Mouse (Mus musculus): ENCODE measurements around the gene Ap3d1. TPM values are rescaled to one million over a fixed set of nuclear protein-coding genes. Genes with fewer than 3 reads are reported as not detected.
A peak's percentile ranks its signal among the peaks of the same experiment; 100 is the strongest.

The Ap3d1 gene
- polyA plus RNA-seq, 1 experiment from 2014 or later, result 112 TPM

DNA sequence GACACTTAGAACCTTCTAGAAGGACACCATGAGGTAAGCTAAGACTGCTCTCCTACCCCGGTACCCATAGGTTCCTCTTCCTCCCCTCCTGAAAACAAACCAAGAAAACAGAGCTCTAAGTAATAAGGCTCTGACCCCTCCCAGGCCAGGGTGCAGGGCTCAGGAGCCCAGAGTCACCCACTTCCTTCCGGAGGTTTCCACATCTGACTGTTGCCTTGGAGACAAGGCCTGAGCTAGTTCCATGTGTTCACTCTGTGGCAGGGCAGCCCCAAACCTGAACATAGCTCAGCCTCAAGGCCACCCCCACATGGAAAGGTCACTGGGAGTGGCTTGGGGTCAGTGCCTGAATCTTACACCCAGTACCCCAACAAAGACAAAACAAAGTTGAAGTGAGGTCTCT, 46.9 kb downstream of the Ap3d1 start:
- ATAC-seq (ENCODE audit: low FRiP score) (no peak), DNase-seq (ENCODE audit: low spot score) (no peak)
- H3K9me3 ChIP-seq (ENCODE audit: control insufficient read depth, low read length), result no peaks in the 10 kb centered on the region
- H3K4me1 ChIP-seq (replicated peaks; ENCODE audit: control insufficient read depth, insufficient read depth, low read length), result peaks cover 8% of the 10 kb centered on the region
- no peak overlapping the region for H3K4me2 ChIP-seq (replicated peaks)
- 84% methylated on average over 2 of the region's 2 CpGs for WGBS
- H3K27me3 ChIP-seq (ENCODE audit: control insufficient read depth, insufficient read depth, low read length), result no peaks in the 10 kb centered on the region
- no peak overlapping the region for H3K27ac ChIP-seq
- H3K9ac ChIP-seq, result no peak overlapping the region
- H3K36me3 ChIP-seq (replicated peaks; ENCODE audit: control insufficient read depth, insufficient read depth), result peaks cover 38% of the 10 kb centered on the region
- no peak overlapping the region for H3K4me3 ChIP-seq (replicated peaks; ENCODE audit: low read length)

DNA sequence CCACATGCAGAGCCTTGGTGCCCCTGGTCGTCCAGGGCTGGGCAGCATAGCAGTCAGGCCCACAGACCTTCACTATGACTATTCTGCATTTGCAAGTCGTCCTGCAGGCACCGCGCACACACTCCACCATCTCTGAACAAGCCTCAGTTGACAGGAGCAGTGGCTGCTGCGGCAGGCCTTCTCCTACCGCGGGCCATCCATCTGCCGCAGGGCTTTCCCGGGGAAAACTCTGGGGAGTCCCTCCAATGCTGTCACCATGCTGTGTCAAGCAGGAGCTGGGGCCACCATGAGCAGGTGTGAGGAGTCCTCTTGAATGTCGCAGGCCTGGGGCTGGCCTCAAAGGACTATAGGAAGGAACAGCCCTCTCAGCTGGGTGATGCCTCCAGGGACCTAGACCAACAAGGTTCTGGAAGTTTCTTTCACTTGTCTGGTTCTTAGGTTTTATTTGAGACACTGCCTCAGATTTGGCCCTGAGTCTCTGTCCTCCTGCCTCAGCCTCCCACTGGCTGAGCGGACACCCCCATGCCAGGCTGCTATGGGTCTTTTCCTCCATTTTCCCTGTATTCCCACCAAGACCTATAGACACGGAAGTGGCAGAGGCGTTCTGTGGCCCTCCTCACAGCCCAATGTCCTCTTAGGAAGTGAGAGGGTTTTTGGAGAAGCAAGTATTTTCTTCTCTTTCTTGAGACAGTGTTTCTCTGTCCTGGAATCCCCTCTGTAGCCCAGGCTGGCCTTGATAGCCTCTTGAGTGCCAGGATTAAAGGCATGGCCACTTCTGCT, 47.7 kb downstream of the Ap3d1 start:
- H3K27ac ChIP-seq, result no peak overlapping the region
- peaks cover 46% of the 10 kb centered on the region for H3K36me3 ChIP-seq (replicated peaks; ENCODE audit: control insufficient read depth, insufficient read depth)
- DNase-seq (ENCODE audit: low spot score) (no peak), ATAC-seq (ENCODE audit: low FRiP score) (no peak)
- no peak overlapping the region for H3K9ac ChIP-seq
- H3K9me3 ChIP-seq (ENCODE audit: control insufficient read depth, low read length), result no peaks in the 10 kb centered on the region
- H3K4me3 ChIP-seq (replicated peaks; ENCODE audit: low read length), result no peak overlapping the region
- no peaks in the 10 kb centered on the region for H3K27me3 ChIP-seq (ENCODE audit: control insufficient read depth, insufficient read depth, low read length)
- no peak overlapping the region for H3K4me2 ChIP-seq (replicated peaks)
- WGBS, result 85% methylated on average over 13 of the region's 13 CpGs
- H3K4me1 ChIP-seq (replicated peaks; ENCODE audit: control insufficient read depth, insufficient read depth, low read length), result no peaks in the 10 kb centered on the region; the same call in 1 of the 2 replicates

DNA sequence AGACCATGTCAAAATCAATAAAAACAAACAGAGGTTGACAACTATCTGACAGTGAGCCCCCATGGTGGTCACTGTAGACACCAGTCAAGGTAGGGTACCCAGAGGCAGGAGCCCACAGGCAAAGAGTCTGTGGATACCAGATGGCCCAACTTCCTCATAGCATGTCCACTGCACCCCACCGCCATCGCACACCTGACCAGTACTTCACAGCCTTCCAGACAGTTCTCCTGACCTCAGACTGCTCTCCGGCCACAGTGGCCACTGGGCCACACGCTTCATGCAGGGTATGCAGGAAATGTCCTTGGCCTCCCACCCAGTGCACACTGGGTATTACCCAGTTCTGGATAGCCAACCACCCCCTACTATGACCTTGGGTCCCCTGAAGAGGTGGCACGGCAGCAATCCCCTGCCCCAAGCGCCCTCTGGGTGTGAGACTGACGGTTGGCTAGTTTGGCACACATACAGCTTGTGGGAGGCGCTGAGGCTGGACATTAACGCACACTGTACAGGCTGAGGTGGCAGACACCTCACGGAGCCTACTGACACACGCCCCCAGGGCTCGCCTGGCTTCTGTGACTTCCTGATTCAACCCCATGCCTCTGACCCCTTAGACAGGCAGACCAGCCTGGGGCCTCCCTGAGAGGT, 48.5 kb downstream of the Ap3d1 start:
- WGBS, result 92% methylated on average over 12 of the region's 12 CpGs
- H3K4me1 ChIP-seq (replicated peaks; ENCODE audit: control insufficient read depth, insufficient read depth, low read length), result no peaks in the 10 kb centered on the region; the same call in 1 of the 2 replicates
- H3K27ac ChIP-seq, result no peak overlapping the region
- H3K27me3 ChIP-seq (ENCODE audit: control insufficient read depth, insufficient read depth, low read length), result no peaks in the 10 kb centered on the region
- H3K36me3 ChIP-seq (replicated peaks; ENCODE audit: control insufficient read depth, insufficient read depth), result peaks cover 54% of the 10 kb centered on the region
- H3K9ac ChIP-seq, result no peak overlapping the region
- ATAC-seq (ENCODE audit: low FRiP score) (no peak), DNase-seq (ENCODE audit: low spot score) (no peak)
- H3K4me3 ChIP-seq (replicated peaks; ENCODE audit: low read length), result no peak overlapping the region
- H3K4me2 ChIP-seq (replicated peaks), result no peak overlapping the region
- no peaks in the 10 kb centered on the region for H3K9me3 ChIP-seq (ENCODE audit: control insufficient read depth, low read length)

DNA sequence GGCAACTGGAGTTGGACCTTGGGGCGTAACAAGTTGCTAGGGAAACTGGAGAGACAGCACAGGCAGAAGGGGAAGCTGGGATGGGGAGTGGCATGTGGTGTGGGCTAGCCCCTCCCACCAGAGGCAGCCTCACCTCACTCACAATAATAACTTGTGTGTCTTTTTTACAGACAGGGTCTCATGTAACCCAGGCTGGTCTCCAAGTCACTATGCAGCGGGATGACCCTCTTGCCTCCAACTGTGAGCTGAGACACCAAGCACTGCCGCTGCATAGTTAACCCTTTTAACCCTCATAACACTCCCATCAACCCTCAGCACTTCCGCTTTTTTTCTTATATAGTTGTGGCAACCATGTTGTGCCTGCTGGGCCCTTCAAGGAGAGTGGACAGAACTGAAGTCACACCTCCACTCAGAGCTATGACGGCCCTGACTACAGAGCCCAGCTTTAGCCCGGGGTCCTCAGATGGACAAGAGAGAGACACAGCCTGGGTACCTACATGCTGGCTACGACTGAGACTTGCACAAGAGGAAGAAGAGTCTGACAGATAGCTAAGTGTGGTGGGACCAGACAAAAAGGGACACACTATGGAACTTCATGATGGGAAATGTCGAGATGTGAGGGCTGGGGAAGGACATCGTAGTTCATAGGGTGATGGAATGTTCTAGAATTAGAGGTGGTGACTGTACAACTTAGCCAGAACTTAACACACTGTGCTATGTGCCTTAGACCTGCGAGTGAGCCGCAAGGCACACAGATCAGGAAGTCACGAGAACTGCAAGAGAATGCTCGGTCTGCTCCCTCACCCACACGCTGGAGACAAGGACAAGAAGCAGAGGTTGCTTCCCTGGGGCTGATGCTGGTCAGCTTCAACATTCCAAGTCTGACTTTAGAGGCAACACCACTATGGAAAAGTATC, 49.6 kb downstream of the Ap3d1 start:
- H3K4me1 ChIP-seq (replicated peaks; ENCODE audit: control insufficient read depth, insufficient read depth, low read length), result no peaks in the 10 kb centered on the region
- WGBS, result 82% methylated on average over 14 of the region's 14 CpGs
- H3K36me3 ChIP-seq (replicated peaks; ENCODE audit: control insufficient read depth, insufficient read depth), result peaks cover 54% of the 10 kb centered on the region
- no peaks in the 10 kb centered on the region for H3K27me3 ChIP-seq (ENCODE audit: control insufficient read depth, insufficient read depth, low read length)
- no peak overlapping the region for H3K9ac ChIP-seq
- no peak overlapping the region for H3K27ac ChIP-seq
- ATAC-seq (ENCODE audit: low FRiP score), result no peak
- DNase-seq (ENCODE audit: low spot score), result no peak
- H3K9me3 ChIP-seq (ENCODE audit: control insufficient read depth, low read length), result no peaks in the 10 kb centered on the region
- no peak overlapping the region for H3K4me3 ChIP-seq (replicated peaks; ENCODE audit: low read length)
- H3K4me2 ChIP-seq (replicated peaks), result no peak overlapping the region

DNA sequence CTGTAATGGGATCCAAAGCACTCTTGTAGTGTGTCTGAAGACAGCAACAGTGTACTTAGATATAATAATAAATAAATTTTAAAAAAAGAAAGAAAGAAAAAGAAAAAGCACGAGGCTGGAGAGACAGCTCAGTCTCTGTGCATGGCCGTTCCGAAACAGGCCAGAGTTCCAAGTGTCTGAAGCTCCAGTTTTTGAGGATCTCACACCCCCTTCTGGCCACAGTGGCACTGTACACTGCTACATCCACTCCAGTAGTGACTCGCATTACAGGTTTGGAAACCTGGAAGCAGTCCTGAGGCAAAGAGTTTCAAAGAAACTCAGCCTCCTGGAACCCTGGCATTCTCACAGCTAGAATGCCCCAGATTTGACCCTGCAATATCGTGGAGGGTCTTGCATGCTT, 54.2 kb downstream of the Ap3d1 start:
- DNase-seq (ENCODE audit: low spot score) (peak; percentile 52), ATAC-seq (ENCODE audit: low FRiP score) (no peak)
- Histone ChIP-seq H3K9me3 (ENCODE audit: control insufficient read depth, low read length) (no peaks in the 10 kb centered on the region), H3K9ac (no peak overlapping the region), H3K4me3 (replicated peaks; ENCODE audit: low read length) (no peak overlapping the region), H3K4me1 (replicated peaks; ENCODE audit: control insufficient read depth, insufficient read depth, low read length) (no peaks in the 10 kb centered on the region), H3K27me3 (ENCODE audit: control insufficient read depth, insufficient read depth, low read length) (no peaks in the 10 kb centered on the region), H3K36me3 (replicated peaks; ENCODE audit: control insufficient read depth, insufficient read depth) (peaks cover 79% of the 10 kb centered on the region), H3K27ac (no peak overlapping the region), H3K4me2 (replicated peaks) (no peak overlapping the region)
- WGBS, result 46% methylated on average over 5 of the region's 5 CpGs

DNA sequence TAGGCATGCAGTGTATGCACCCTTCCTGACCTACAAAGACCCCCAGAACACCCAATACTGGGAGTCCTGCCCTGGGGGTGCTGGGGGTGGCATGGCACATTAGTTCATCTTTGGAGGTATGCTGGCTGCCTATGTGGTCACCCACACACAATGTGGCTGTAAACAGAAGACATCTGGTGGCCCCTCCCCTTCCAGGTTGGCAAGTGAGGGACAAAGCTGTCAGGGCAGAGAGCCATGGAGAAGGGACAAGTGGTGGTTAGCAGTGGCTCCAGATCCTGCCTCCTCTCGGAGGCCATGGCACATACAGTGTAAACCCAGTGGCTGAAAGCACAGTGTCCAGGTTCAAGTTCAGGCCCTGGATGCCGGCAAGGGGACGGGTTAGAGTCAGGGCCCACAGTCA, 55.4 kb downstream of the Ap3d1 start:
- H3K9me3 ChIP-seq (ENCODE audit: control insufficient read depth, low read length), result no peaks in the 10 kb centered on the region
- whole genome bisulfite sequencing, result 94% methylated on average over 3 of the region's 3 CpGs
- no peak overlapping the region for H3K4me2 ChIP-seq (replicated peaks)
- H3K4me3 ChIP-seq (replicated peaks; ENCODE audit: low read length), result no peak overlapping the region
- ATAC-seq (ENCODE audit: low FRiP score), result no peak
- DNase-seq (ENCODE audit: low spot score), result no peak
- H3K27ac ChIP-seq, result no peak overlapping the region
- no peaks in the 10 kb centered on the region for H3K27me3 ChIP-seq (ENCODE audit: control insufficient read depth, insufficient read depth, low read length)
- H3K4me1 ChIP-seq (replicated peaks; ENCODE audit: control insufficient read depth, insufficient read depth, low read length), result no peaks in the 10 kb centered on the region
- H3K9ac ChIP-seq, result no peak overlapping the region
- H3K36me3 ChIP-seq (replicated peaks; ENCODE audit: control insufficient read depth, insufficient read depth), result peaks cover 79% of the 10 kb centered on the region

DNA sequence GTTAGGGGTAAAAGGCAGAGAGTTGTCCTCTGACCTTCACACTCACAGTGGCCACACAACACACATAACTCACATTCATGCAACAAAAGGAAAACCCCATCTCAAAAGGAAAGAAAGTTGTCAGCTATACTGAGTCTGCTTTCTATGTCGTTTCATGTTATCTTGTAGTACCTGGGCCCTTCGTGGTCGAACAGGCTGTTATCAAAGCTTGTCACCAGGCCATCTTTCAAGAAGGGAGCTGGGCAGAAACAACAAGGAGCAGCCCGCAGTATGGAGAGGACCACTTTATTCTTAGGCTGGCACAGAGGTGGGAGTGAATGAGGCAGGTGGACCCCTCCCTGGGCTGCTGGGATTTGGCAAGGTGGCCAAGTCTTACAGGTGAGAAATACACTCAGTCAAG, 57.1 kb downstream of the Ap3d1 start:
- peaks cover 63% of the 10 kb centered on the region for H3K36me3 ChIP-seq (replicated peaks; ENCODE audit: control insufficient read depth, insufficient read depth)
- H3K4me1 ChIP-seq (replicated peaks; ENCODE audit: control insufficient read depth, insufficient read depth, low read length), result no peaks in the 10 kb centered on the region
- H3K9me3 ChIP-seq (ENCODE audit: control insufficient read depth, low read length), result no peaks in the 10 kb centered on the region
- DNase-seq (ENCODE audit: low spot score), result no peak
- no peak overlapping the region for H3K9ac ChIP-seq
- H3K27ac ChIP-seq, result no peak overlapping the region
- WGBS, result 91% methylated on average over 4 of the region's 4 CpGs
- ATAC-seq (ENCODE audit: low FRiP score), result no peak
- H3K27me3 ChIP-seq (ENCODE audit: control insufficient read depth, insufficient read depth, low read length), result no peaks in the 10 kb centered on the region
- H3K4me2 ChIP-seq (replicated peaks), result no peak overlapping the region
- H3K4me3 ChIP-seq (replicated peaks; ENCODE audit: low read length), result no peak overlapping the region

DNA sequence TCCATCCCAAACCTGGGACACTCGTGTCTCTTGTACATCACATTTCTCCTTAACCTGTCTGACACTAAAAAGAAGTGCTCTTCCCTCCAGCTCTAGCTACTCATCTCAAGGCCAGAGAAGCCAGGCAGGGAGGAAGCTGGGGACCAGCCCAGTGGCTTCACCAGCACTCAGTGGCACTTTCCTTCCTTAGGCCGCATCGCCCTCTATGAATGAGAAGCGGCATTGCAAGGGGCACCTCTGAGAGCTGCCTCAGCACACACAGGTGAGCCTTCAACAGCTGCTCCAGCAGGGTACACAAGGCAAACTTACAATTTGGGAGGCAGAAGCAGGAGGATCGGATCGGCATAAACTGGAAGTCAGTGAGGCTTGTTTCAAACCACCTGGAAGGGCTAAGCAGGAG, 57.9 kb downstream of the Ap3d1 start:
- Histone ChIP-seq H3K27ac (no peak overlapping the region), H3K27me3 (ENCODE audit: control insufficient read depth, insufficient read depth, low read length) (no peaks in the 10 kb centered on the region), H3K9me3 (ENCODE audit: control insufficient read depth, low read length) (no peaks in the 10 kb centered on the region), H3K4me2 (replicated peaks) (no peak overlapping the region), H3K4me1 (replicated peaks; ENCODE audit: control insufficient read depth, insufficient read depth, low read length) (no peaks in the 10 kb centered on the region; the same call in 1 of the 2 replicates), H3K4me3 (replicated peaks; ENCODE audit: low read length) (no peak overlapping the region), H3K36me3 (replicated peaks; ENCODE audit: control insufficient read depth, insufficient read depth) (peaks cover 55% of the 10 kb centered on the region), H3K9ac (no peak overlapping the region)
- 57% methylated on average over 6 of the region's 6 CpGs for WGBS
- no peak for DNase-seq (ENCODE audit: low spot score)
- ATAC-seq (ENCODE audit: low FRiP score), result no peak

DNA sequence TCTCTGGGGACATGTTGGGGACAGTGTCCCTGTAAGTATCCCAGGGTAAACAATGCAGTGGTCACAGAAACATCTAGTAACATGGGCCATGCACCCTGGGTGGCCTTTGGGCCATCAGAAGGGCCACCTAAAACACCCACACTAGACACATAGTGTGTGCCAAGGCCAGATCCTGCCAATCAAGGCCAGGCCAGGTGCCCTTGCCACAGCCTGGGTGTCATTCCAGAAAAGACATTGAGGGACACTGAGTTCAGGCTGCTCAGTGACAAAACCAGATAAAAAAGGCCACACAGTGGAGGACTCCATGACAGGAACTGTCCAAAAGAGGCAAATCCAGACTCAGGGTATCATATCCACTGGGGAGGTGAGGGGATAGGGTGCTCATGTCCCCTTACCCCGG, 58.4 kb downstream of the Ap3d1 start:
- Histone ChIP-seq H3K27me3 (ENCODE audit: control insufficient read depth, insufficient read depth, low read length) (no peaks in the 10 kb centered on the region), H3K9ac (no peak overlapping the region), H3K4me1 (replicated peaks; ENCODE audit: control insufficient read depth, insufficient read depth, low read length) (peaks cover 6% of the 10 kb centered on the region; the same call in 1 of the 2 replicates), H3K4me3 (replicated peaks; ENCODE audit: low read length) (no peak overlapping the region), H3K4me2 (replicated peaks) (no peak overlapping the region), H3K36me3 (replicated peaks; ENCODE audit: control insufficient read depth, insufficient read depth) (peaks cover 50% of the 10 kb centered on the region), H3K27ac (no peak overlapping the region), H3K9me3 (ENCODE audit: control insufficient read depth, low read length) (no peaks in the 10 kb centered on the region)
- 89% methylated on average over 1 of the region's 1 CpGs for WGBS
- DNase-seq (ENCODE audit: low spot score) (no peak), ATAC-seq (ENCODE audit: low FRiP score) (no peak)

Data from hindbrain, embryonic 14.5 days (tissue).